Mouse (Mus musculus) stomach, postnatal 0 days (tissue): ENCODE results near the gene Foxd4. TPM values are rescaled to one million over a fixed set of nuclear protein-coding genes. Genes with fewer than 3 reads are reported as not detected.
A peak's percentile ranks its signal among the peaks of the same experiment; 100 is the strongest.

Source experiments
- ATAC-seq: fragments of 200-750 bp; cut with Nextera tagmentation; 2 replicates; pipeline ENCODE4 v1.8.0; 2017; ENCODE audit not compliant: low FRiP score, low TSS enrichment
- DNase-seq: peaks from one replicate; pipeline ENCODE4 v3.0.0-alpha.2; 2016; ENCODE audit warnings: low spot score
- H3K27ac ChIP-seq: fragments of 300-500 bp; sonication (generic); replicated peaks from 2 replicates; pipeline ENCODE4 v1.5.1; 2014; ENCODE audit warnings: mild to moderate bottlenecking, control low read depth
- H3K27me3 ChIP-seq: fragments of 300-500 bp; sonication (generic); 2 replicates; pipeline ENCODE4 v1.6.1; 2014; ENCODE audit warnings: low read length; ENCODE audit not compliant: control insufficient read depth, insufficient read depth
- H3K36me3 ChIP-seq: fragments of 300-500 bp; sonication (generic); 2 replicates; pipeline ENCODE4 v1.6.1; 2014; ENCODE audit warnings: low read length, mixed read lengths; ENCODE audit not compliant: control insufficient read depth, insufficient read depth
- H3K4me1 ChIP-seq: fragments of 300-500 bp; sonication (generic); replicated peaks from 2 replicates; pipeline ENCODE4 v1.6.1; 2014; ENCODE audit warnings: antibody characterized with exemption; ENCODE audit not compliant: control insufficient read depth, insufficient read depth
- H3K4me2 ChIP-seq: fragments of 300-500 bp; sonication (generic); replicated peaks from 2 replicates; pipeline ENCODE4 v1.6.1; 2014; ENCODE audit warnings: low read depth, mild to moderate bottlenecking, control low read depth, moderate library complexity
- H3K4me3 ChIP-seq: fragments of 300-500 bp; sonication (generic); 2 replicates; pipeline ENCODE4 v1.5.1; 2014; ENCODE audit warnings: low read depth, low read length, control low read depth
- H3K9ac ChIP-seq: fragments of 300-500 bp; sonication (generic); 2 replicates; pipeline ENCODE4 v1.6.1; 2014; ENCODE audit warnings: mild to moderate bottlenecking, low read length, control low read depth, mixed read lengths
- H3K9me3 ChIP-seq: fragments of 300-500 bp; sonication (generic); 2 replicates; pipeline ENCODE4 v1.6.1; 2016; ENCODE audit warnings: low read length; ENCODE audit not compliant: control insufficient read depth
- CTCF ChIP-seq: IDR thresholded peaks from 2 replicates; pipeline ENCODE4 v1.5.1; 2016; ENCODE audit warnings: antibody characterized with exemption, low read depth, mild to moderate bottlenecking, moderate library complexity
- EP300 ChIP-seq: optimal IDR thresholded peaks from 2 replicates; pipeline ENCODE3; 2016; ENCODE audit warnings: antibody characterized with exemption
- WGBS: fragments of 180-500 bp; shearing (Covaris S2); extraction: QIAGEN DNeasy Blood & Tissue Kit; methylation state at CpG from one replicate; pipeline ENCODE4 v1.1.7; 2014; 5-methylcytosine and 5-hydroxymethylcytosine counted together
- microRNA-seq: library from miRNA; unstranded; fragments of <30 nt; microRNA quantifications from one replicate; pipeline ENCODE4, GENCODE M21; 2016
- polyA plus RNA-seq: library from polyadenylated mRNA; unstranded; fragments of >200 nt; fragmentation: Nextera tagmentation; extraction: Ambion mirVana; gene quantifications from 2 replicates; pipeline ENCODE4 v1.2.1, GENCODE M21; 2015

Gene Foxd4
- polyA plus RNA-seq, 1 experiment from 2014 or later = not detected

GRCm38 (mm10) chr19:24871037-24871635, 29.9 kb downstream of the Foxd4 start:
- ATAC-seq = peak; percentile 53
- Histone ChIP-seq H3K9ac (no peak overlapping the region), H3K4me1 (no peaks in the 10 kb centered on the region), H3K4me3 (peak overlapping the region; percentile 30), H3K9me3 (no peaks in the 10 kb centered on the region), H3K27ac (no peak overlapping the region), H3K27me3 (no peaks in the 10 kb centered on the region), H3K36me3 (no peaks in the 10 kb centered on the region), H3K4me2 (peak overlapping the region; percentile 51)
- DNase-seq = peak; percentile 71
- WGBS = 17% methylated on average over 18 of the region's 18 CpGs
- TF ChIP-seq CTCF (peak; percentile 98), EP300 (no peak)

- Histone ChIP-seq H3K4me3 (no peak overlapping the region), H3K9ac (no peak overlapping the region), H3K9me3 (no peaks in the 10 kb centered on the region), H3K27ac (no peak overlapping the region), H3K4me2 (no peak overlapping the region), H3K27me3 (no peaks in the 10 kb centered on the region), H3K36me3 (no peaks in the 10 kb centered on the region), H3K4me1 (no peaks in the 10 kb centered on the region)
- no peak for DNase-seq
- 81% methylated on average over 9 of the region's 9 CpGs for WGBS
- no peak for ATAC-seq
- no peak for TF ChIP-seq CTCF
- TF ChIP-seq EP300 = no peak
Measured at GRCm38 (mm10) chr19:24865436-24865835, 35.6 kb downstream of the Foxd4 start.

- DNase-seq (peak; percentile 47), ATAC-seq (peak; percentile 84)
- Histone ChIP-seq H3K9ac (peak within 1 kb of the TSS; percentile 75), H3K27ac (peak within 1 kb of the TSS; percentile 89), H3K36me3 (no peaks in the 10 kb centered on the region), H3K27me3 (no peaks in the 10 kb centered on the region), H3K4me1 (no peaks in the 10 kb centered on the region), H3K9me3 (no peaks in the 10 kb centered on the region), H3K4me2 (peak within 1 kb of the TSS; percentile 57), H3K4me3 (peak within 1 kb of the TSS; percentile 65)
- 0% methylated on average over 25 of the region's 39 CpGs for WGBS
- TF ChIP-seq CTCF = peak; percentile 67
- no peak for TF ChIP-seq EP300
Measured at GRCm38 (mm10) chr19:24861612-24862451, 39.2 kb downstream of the Foxd4 start, which contains the start of gene Pgm5. Gene Pgm5 (minus strand): TSS chr19:24861855.

GRCm38 (mm10) chr19:24861276-24861611, 39.8 kb downstream of the Foxd4 start:
- Histone ChIP-seq H3K36me3 (no peaks in the 10 kb centered on the region), H3K9ac (peak overlapping the region; percentile 75), H3K4me2 (peak overlapping the region; percentile 57), H3K27me3 (no peaks in the 10 kb centered on the region), H3K9me3 (no peaks in the 10 kb centered on the region), H3K4me1 (no peaks in the 10 kb centered on the region), H3K4me3 (peak overlapping the region; percentile 65), H3K27ac (peak overlapping the region; percentile 89)
- WGBS = 20% methylated on average over 13 of the region's 13 CpGs
- TF ChIP-seq EP300 (no peak), CTCF (no peak)
- no peak for ATAC-seq
- DNase-seq = no peak

- H3K9me3 ChIP-seq = no peaks in the 10 kb centered on the region
- H3K36me3 ChIP-seq = no peaks in the 10 kb centered on the region
- peak; percentile 30 for DNase-seq
- 33% methylated on average over 21 of the region's 21 CpGs for WGBS
- peak; percentile 42; the same call in 1 of the 2 replicates for ATAC-seq
- H3K27ac ChIP-seq = peak overlapping the region; percentile 78
- peak overlapping the region; percentile 35 for H3K4me2 ChIP-seq
- H3K4me1 ChIP-seq = no peaks in the 10 kb centered on the region
- no peak overlapping the region for H3K9ac ChIP-seq
- TF ChIP-seq EP300 (no peak), CTCF (no peak)
- no peaks in the 10 kb centered on the region for H3K27me3 ChIP-seq
- peak overlapping the region; percentile 17; the same call in 1 of the 2 replicates for H3K4me3 ChIP-seq
Measured at GRCm38 (mm10) chr19:24851456-24852315, 49.3 kb downstream of the Foxd4 start.

Small RNA genes within 50 kb of the gene (microRNA-seq; reads per million reads assigned to microRNA genes)
- gene Mir3084-1 = not detected

Other genes starting within 250 kb of the Foxd4 start
- gene Tmem252, start 227.2 kb downstream of the Foxd4 start, polyA plus RNA-seq = 5.8 and 6.1 TPM in 2 replicates
- gene Pgm5, start 39.3 kb downstream of the Foxd4 start, polyA plus RNA-seq = 5.5 and 6.3 TPM in 2 replicates
- gene Gm10053, start 25.5 kb downstream of the Foxd4 start, polyA plus RNA-seq = 306 and 325 TPM in 2 replicates
- gene Cbwd1, start 60.4 kb upstream of the Foxd4 start, polyA plus RNA-seq = 12.1 and 12.8 TPM in 2 replicates
- 3.3 and 3.4 TPM in 2 replicates for gene Dock8, start 98.3 kb upstream of the Foxd4 start, polyA plus RNA-seq